Mouse (Mus musculus) embryonic facial prominence, embryonic 12.5 days (tissue): ENCODE results near the gene Glipr1. TPM values are rescaled to one million over a fixed set of nuclear protein-coding genes. Genes with fewer than 3 reads are reported as not detected.

Experiments used
- polyA plus RNA-seq: library from polyadenylated mRNA; unstranded; fragments of >200 nt; fragmentation: Nextera tagmentation; extraction: Ambion mirVana; gene quantifications from 2 replicates; pipeline ENCODE4 v1.2.1, GENCODE M21; 2016

Glipr1 gene
- polyA plus RNA-seq, 1 experiment from 2014 or later = 2.4 TPM

Other genes with a start within 250 kb of the Glipr1 start
- gene Krr1, start 30.0 kb downstream of the Glipr1 start, polyA plus RNA-seq = 51.5 and 54.0 TPM in 2 replicates
- gene Glipr1l1, start 57.6 kb upstream of the Glipr1 start, polyA plus RNA-seq = not detected in 2 replicates
- not detected in 2 replicates for gene Glipr1l2, start 80.7 kb upstream of the Glipr1 start, polyA plus RNA-seq
- not detected in 2 replicates for gene Glipr1l3, start 157.7 kb upstream of the Glipr1 start, polyA plus RNA-seq
- 0.36 and 0.62 TPM in 2 replicates for gene Caps2, start 161.0 kb upstream of the Glipr1 start, polyA plus RNA-seq